Mouse (Mus musculus) MEL (cell line): ENCODE measurements around the gene Gskip.

Experiments used
- CTCF ChIP-seq, 3 experiments: IDR thresholded peaks in 2 of 3; conservative IDR thresholded peaks in 1 of 3; 2 replicates each; pipeline ENCODE4 v1.5.1; 2011 to 2012; ENCODE audit warnings: low read length in 3 of 3, low read depth in 2 of 3, mild to moderate bottlenecking in 2 of 3, improper control_type of control experiment in 1 of 3, inconsistent platforms in 1 of 3, mixed read lengths in 1 of 3, moderate library complexity in 1 of 3; ENCODE audit not compliant: control insufficient read depth in 1 of 3, insufficient read depth in 1 of 3, poor library complexity in 1 of 3, severe bottlenecking in 1 of 3
- EP300 ChIP-seq, 2 experiments: IDR thresholded peaks; 2 replicates each; pipeline ENCODE4 v1.6.1; 2011; ENCODE audit warnings: improper control_type of control experiment in 2 of 2, low read length in 2 of 2, low read depth in 1 of 2, mild to moderate bottlenecking in 1 of 2

- TF ChIP-seq EP300 (IDR thresholded peaks at IDR 0.05; ENCODE audit: low read depth in 1 of 2, low read length in 2 of 2) (no peak), CTCF (IDR thresholded peaks at IDR 0.05 in 2 of 3, conservative IDR thresholded peaks at IDR 0.05 in 1 of 3; ENCODE audit: control insufficient read depth in 1 of 3, insufficient read depth in 1 of 3, low read depth in 2 of 3, low read length in 3 of 3, poor library complexity in 1 of 3, severe bottlenecking in 1 of 3) (no peak)
Measured at GRCm38 (mm10) chr12:105748114-105748513, 63.5 kb downstream of the Gskip start.
